Mouse (Mus musculus): ENCODE data around the gene Yipf2. TPM values are rescaled to one million over a fixed set of nuclear protein-coding genes. Genes with fewer than 3 reads are reported as not detected.

Yipf2 gene
- polyA plus RNA-seq, 1 experiment from 2014 or later: 20.8 TPM

DNA sequence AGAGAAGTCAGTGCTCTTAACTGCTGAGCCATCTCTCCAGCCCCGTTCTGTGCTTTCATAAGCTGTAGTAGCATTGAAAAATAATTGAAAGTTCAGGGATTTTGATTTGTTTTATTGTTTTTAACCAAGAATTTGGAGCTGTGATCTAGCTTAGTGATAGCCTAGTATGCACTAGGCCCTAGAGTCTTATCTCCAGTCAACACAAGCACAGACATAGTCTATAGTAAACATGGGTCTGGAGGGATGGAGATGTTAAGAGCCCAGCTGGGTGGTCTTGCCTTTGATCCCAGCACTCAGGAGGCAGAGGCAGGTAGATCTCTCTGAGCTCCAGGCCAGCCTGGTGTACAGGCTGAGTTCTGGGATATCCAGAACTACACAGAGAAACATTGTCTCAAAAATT is 30.0 kb upstream of the Yipf2 start:
- Histone ChIP-seq H3K36me3 (ENCODE audit: control insufficient read depth, insufficient read depth, low read length) (peaks cover 5% of the 10 kb centered on the region), H3K9me3 (ENCODE audit: control insufficient read depth, low read length) (no peaks in the 10 kb centered on the region), H3K27ac (ENCODE audit: low read depth) (no peak overlapping the region), H3K9ac (ENCODE audit: low read length) (no peak overlapping the region), H3K4me2 (ENCODE audit: low read length) (no peak overlapping the region), H3K4me1 (replicated peaks; ENCODE audit: control insufficient read depth, insufficient read depth, low read length) (peaks cover 10% of the 10 kb centered on the region; the same call in 1 of the 2 replicates), H3K27me3 (replicated peaks; ENCODE audit: control insufficient read depth, insufficient read depth, low read length) (no peaks in the 10 kb centered on the region), H3K4me3 (ENCODE audit: low read depth, low read length) (no peak overlapping the region)
- DNase-seq (ENCODE audit: low spot score) (no peak), ATAC-seq (replicated peaks; ENCODE audit: low FRiP score, low TSS enrichment, low read depth) (no peak)
- WGBS: 87% methylated on average over 1 of the region's 1 CpGs

DNA sequence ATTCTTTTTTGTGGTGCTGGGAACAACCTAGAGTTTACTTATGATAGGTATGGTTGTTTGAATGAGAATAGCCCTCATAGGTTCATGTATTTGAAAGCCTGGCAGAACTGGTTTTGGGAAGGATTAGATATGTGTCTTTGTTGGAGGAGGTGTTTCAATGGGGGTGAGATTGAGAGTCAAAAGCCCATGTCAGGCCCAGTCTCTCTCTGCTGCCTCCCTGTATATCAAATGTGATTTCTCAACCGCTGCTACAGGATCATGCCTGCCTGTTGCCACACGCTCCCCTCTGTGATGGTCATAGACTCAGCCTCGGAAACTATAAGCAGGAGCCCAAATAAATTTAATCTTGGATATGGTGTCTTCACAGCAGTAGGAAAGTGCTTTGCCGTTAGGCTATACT is 27.6 kb upstream of the Yipf2 start:
- peaks cover 10% of the 10 kb centered on the region; the same call in 1 of the 2 replicates for H3K4me1 ChIP-seq (replicated peaks; ENCODE audit: control insufficient read depth, insufficient read depth, low read length)
- no peak overlapping the region for H3K4me2 ChIP-seq (ENCODE audit: low read length)
- no peak overlapping the region for H3K9ac ChIP-seq (ENCODE audit: low read length)
- 88% methylated on average over 4 of the region's 4 CpGs for WGBS
- ATAC-seq (replicated peaks; ENCODE audit: low FRiP score, low TSS enrichment, low read depth) (no peak), DNase-seq (ENCODE audit: low spot score) (no peak)
- no peaks in the 10 kb centered on the region for H3K9me3 ChIP-seq (ENCODE audit: control insufficient read depth, low read length)
- no peak overlapping the region for H3K27ac ChIP-seq (ENCODE audit: low read depth)
- no peak overlapping the region for H3K4me3 ChIP-seq (ENCODE audit: low read depth, low read length)
- no peaks in the 10 kb centered on the region for H3K27me3 ChIP-seq (replicated peaks; ENCODE audit: control insufficient read depth, insufficient read depth, low read length)
- H3K36me3 ChIP-seq (ENCODE audit: control insufficient read depth, insufficient read depth, low read length): peaks cover 5% of the 10 kb centered on the region

GRCm38 (mm10) chr9:21617066-21617465 is 24.4 kb upstream of the Yipf2 start:
- Histone ChIP-seq H3K27ac (ENCODE audit: low read depth) (peak overlapping the region; percentile 96), H3K27me3 (replicated peaks; ENCODE audit: control insufficient read depth, insufficient read depth, low read length) (no peaks in the 10 kb centered on the region), H3K9ac (ENCODE audit: low read length) (peak overlapping the region; percentile 91), H3K9me3 (ENCODE audit: control insufficient read depth, low read length) (no peaks in the 10 kb centered on the region), H3K4me2 (ENCODE audit: low read length) (peak overlapping the region; percentile 78), H3K36me3 (ENCODE audit: control insufficient read depth, insufficient read depth, low read length) (peaks cover 5% of the 10 kb centered on the region), H3K4me1 (replicated peaks; ENCODE audit: control insufficient read depth, insufficient read depth, low read length) (peaks cover 12% of the 10 kb centered on the region; the same call in 1 of the 2 replicates), H3K4me3 (ENCODE audit: low read depth, low read length) (peak overlapping the region; percentile 86)
- 11% methylated on average over 10 of the region's 10 CpGs for WGBS
- ATAC-seq (replicated peaks; ENCODE audit: low FRiP score, low TSS enrichment, low read depth) (no peak), DNase-seq (ENCODE audit: low spot score) (peak; percentile 63)

DNA sequence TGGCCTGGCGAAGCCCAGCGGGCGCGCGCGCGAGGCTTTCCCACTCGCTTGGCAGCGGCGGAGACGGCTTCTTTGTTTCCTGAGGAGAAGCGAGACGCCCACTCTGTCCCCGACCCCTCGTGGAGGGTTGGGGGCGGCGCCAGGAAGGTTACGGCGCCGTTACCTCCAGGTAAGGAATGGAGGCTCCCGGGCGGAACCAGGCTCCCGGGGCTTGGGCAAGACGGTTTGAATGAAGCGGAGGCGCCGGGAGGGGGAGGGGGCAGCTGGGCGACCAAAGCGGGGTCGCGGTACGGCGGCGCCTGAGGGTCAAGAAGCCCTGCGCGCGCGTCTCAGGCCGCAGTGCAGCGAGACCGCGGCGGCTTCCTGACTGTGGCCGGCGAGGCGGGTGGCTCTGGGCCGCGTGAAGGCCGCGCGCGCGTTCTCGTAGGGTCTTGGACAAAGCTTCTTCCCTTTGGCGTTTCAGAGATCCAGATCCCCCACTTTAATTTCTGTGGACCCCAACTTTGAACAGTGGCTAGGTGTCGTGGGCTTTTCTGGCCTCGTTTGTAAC is 23.7 kb upstream of the Yipf2 start:
- Histone ChIP-seq H3K9ac (ENCODE audit: low read length) (peak overlapping the region; percentile 91), H3K4me3 (ENCODE audit: low read depth, low read length) (peak overlapping the region; percentile 86), H3K4me2 (ENCODE audit: low read length) (peak overlapping the region; percentile 78), H3K9me3 (ENCODE audit: control insufficient read depth, low read length) (no peaks in the 10 kb centered on the region), H3K4me1 (replicated peaks; ENCODE audit: control insufficient read depth, insufficient read depth, low read length) (peaks cover 12% of the 10 kb centered on the region; the same call in 1 of the 2 replicates), H3K27me3 (replicated peaks; ENCODE audit: control insufficient read depth, insufficient read depth, low read length) (no peaks in the 10 kb centered on the region), H3K36me3 (ENCODE audit: control insufficient read depth, insufficient read depth, low read length) (peaks cover 5% of the 10 kb centered on the region), H3K27ac (ENCODE audit: low read depth) (peak overlapping the region; percentile 96)
- ATAC-seq (replicated peaks; ENCODE audit: low FRiP score, low TSS enrichment, low read depth): peak; percentile 84
- no peak for DNase-seq (ENCODE audit: low spot score)
- WGBS: under 1% methylated on average over 57 of the region's 57 CpGs

GRCm38 (mm10) chr9:21615617-21616231 is 23.1 kb upstream of the Yipf2 start, which contains the start of gene Smarca4:
Gene Smarca4 (plus strand): TSS chr9:21616169.
- Histone ChIP-seq H3K4me3 (ENCODE audit: low read depth, low read length) (peak within 1 kb of the TSS; percentile 86), H3K4me1 (replicated peaks; ENCODE audit: control insufficient read depth, insufficient read depth, low read length) (peaks cover 12% of the 10 kb centered on the region; the same call in 1 of the 2 replicates), H3K36me3 (ENCODE audit: control insufficient read depth, insufficient read depth, low read length) (peaks cover 5% of the 10 kb centered on the region), H3K9ac (ENCODE audit: low read length) (peak within 1 kb of the TSS; percentile 91), H3K27ac (ENCODE audit: low read depth) (peak within 1 kb of the TSS; percentile 96), H3K9me3 (ENCODE audit: control insufficient read depth, low read length) (no peaks in the 10 kb centered on the region), H3K27me3 (replicated peaks; ENCODE audit: control insufficient read depth, insufficient read depth, low read length) (no peaks in the 10 kb centered on the region), H3K4me2 (ENCODE audit: low read length) (peak within 1 kb of the TSS; percentile 78)
- DNase-seq (ENCODE audit: low spot score) (peak; percentile 97), ATAC-seq (replicated peaks; ENCODE audit: low FRiP score, low TSS enrichment, low read depth) (peak; percentile 95)
- under 1% methylated on average over 45 of the region's 45 CpGs for WGBS

GRCm38 (mm10) chr9:21614864-21615616 is 22.4 kb upstream of the Yipf2 start:
- no peak for DNase-seq (ENCODE audit: low spot score)
- Histone ChIP-seq H3K4me1 (replicated peaks; ENCODE audit: control insufficient read depth, insufficient read depth, low read length) (peaks cover 12% of the 10 kb centered on the region; the same call in 1 of the 2 replicates), H3K27me3 (replicated peaks; ENCODE audit: control insufficient read depth, insufficient read depth, low read length) (no peaks in the 10 kb centered on the region), H3K36me3 (ENCODE audit: control insufficient read depth, insufficient read depth, low read length) (peaks cover 5% of the 10 kb centered on the region), H3K4me2 (ENCODE audit: low read length) (peak overlapping the region; percentile 69), H3K4me3 (ENCODE audit: low read depth, low read length) (peak overlapping the region; percentile 86), H3K27ac (ENCODE audit: low read depth) (peak overlapping the region; percentile 96), H3K9ac (ENCODE audit: low read length) (peak overlapping the region; percentile 67), H3K9me3 (ENCODE audit: control insufficient read depth, low read length) (no peaks in the 10 kb centered on the region)
- ATAC-seq (replicated peaks; ENCODE audit: low FRiP score, low TSS enrichment, low read depth): no peak
- 72% methylated on average over 15 of the region's 15 CpGs for WGBS

DNA sequence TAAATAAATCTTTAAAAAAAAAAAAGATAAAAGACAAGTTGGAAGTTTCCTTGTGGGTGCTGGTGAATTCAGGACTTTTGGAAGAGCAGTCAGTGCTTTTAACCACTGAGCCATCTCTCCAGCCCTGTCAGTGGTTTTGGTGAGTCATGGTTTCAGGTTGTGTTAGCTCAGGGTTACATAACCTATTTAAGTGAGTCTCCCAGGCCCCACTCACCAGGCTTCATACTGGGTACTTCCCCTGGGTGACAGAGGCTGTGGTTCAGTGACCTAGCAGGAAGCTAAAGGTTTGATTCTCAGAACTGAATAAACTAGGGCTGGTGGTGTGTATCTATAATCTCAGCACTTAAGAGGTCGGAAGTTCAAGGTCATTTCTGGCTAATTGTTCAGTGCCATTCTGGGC is 17.2 kb upstream of the Yipf2 start:
- Histone ChIP-seq H3K4me3 (ENCODE audit: low read depth, low read length) (no peak overlapping the region), H3K4me1 (replicated peaks; ENCODE audit: control insufficient read depth, insufficient read depth, low read length) (0 out of 2 replicates have a peak, but pooled peaks cover under 1% of the 10 kb centered on the region), H3K27me3 (replicated peaks; ENCODE audit: control insufficient read depth, insufficient read depth, low read length) (no peaks in the 10 kb centered on the region), H3K9me3 (ENCODE audit: control insufficient read depth, low read length) (no peaks in the 10 kb centered on the region), H3K9ac (ENCODE audit: low read length) (no peak overlapping the region), H3K4me2 (ENCODE audit: low read length) (no peak overlapping the region), H3K27ac (ENCODE audit: low read depth) (no peak overlapping the region), H3K36me3 (ENCODE audit: control insufficient read depth, insufficient read depth, low read length) (no peaks in the 10 kb centered on the region)
- 89% methylated on average over 1 of the region's 1 CpGs for WGBS
- ATAC-seq (replicated peaks; ENCODE audit: low FRiP score, low TSS enrichment, low read depth) (no peak), DNase-seq (ENCODE audit: low spot score) (no peak)

DNA sequence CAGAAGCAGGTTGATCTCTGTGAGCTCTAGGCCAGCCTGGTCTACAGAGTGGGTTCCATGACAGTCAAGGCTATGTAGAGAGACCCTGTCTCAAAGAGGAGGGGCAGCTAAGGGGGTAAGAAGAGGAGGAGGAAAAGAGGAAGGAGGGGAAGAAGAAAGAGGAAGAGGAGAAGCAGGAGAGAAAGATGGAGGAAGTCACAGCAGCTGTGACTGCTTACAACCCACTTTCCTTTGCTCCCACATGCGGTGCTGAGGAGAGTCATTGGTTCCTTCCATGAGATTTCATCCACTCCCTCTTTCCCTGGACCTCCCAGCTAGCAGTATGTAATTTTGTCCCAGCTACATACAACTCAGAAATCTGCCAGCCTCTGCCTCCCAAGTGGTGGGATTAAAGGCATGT is 14.0 kb upstream of the Yipf2 start:
- ATAC-seq (replicated peaks; ENCODE audit: low FRiP score, low TSS enrichment, low read depth) (no peak), DNase-seq (ENCODE audit: low spot score) (no peak)
- H3K36me3 ChIP-seq (ENCODE audit: control insufficient read depth, insufficient read depth, low read length): no peaks in the 10 kb centered on the region
- H3K27ac ChIP-seq (ENCODE audit: low read depth): no peak overlapping the region
- H3K4me1 ChIP-seq (replicated peaks; ENCODE audit: control insufficient read depth, insufficient read depth, low read length): no peaks in the 10 kb centered on the region
- H3K4me2 ChIP-seq (ENCODE audit: low read length): no peak overlapping the region
- H3K9me3 ChIP-seq (ENCODE audit: control insufficient read depth, low read length): no peaks in the 10 kb centered on the region
- H3K27me3 ChIP-seq (replicated peaks; ENCODE audit: control insufficient read depth, insufficient read depth, low read length): no peaks in the 10 kb centered on the region
- H3K9ac ChIP-seq (ENCODE audit: low read length): no peak overlapping the region
- H3K4me3 ChIP-seq (ENCODE audit: low read depth, low read length): no peak overlapping the region
- WGBS: 76% methylated on average over 1 of the region's 1 CpGs
